Mouse (Mus musculus) bone marrow macrophage, adult 2 months (primary cell): ENCODE results near the gene Fcrl5. TPM values are rescaled to one million over a fixed set of nuclear protein-coding genes. Genes with fewer than 3 reads are reported as not detected.

ENCODE experiments used
- H3K27ac ChIP-seq: 2 replicates; pipeline ENCODE4 v1.5.1; 2012; ENCODE audit warnings: low read depth, low read length; ENCODE audit not compliant: insufficient read depth
- H3K4me1 ChIP-seq: 2 replicates; pipeline ENCODE4 v1.6.1; 2012; ENCODE audit warnings: low read length; ENCODE audit not compliant: control insufficient read depth, insufficient read depth
- H3K4me3 ChIP-seq: 2 replicates; pipeline ENCODE4 v1.5.1; 2012; ENCODE audit warnings: mild to moderate bottlenecking, low read length, moderate library complexity; ENCODE audit not compliant: insufficient read depth
- CTCF ChIP-seq: IDR thresholded peaks from 2 replicates; pipeline ENCODE4 v1.5.1; 2012; ENCODE audit warnings: low read depth, mild to moderate bottlenecking, low read length, moderate library complexity
- POLR2A ChIP-seq: IDR thresholded peaks from 2 replicates; pipeline ENCODE4 v1.6.1; 2012; ENCODE audit warnings: mild to moderate bottlenecking, low read depth, low read length, borderline replicate concordance
- polyA plus RNA-seq: library from polyadenylated mRNA; stranded (reverse); fragments of >200 nt; gene quantifications from 2 replicates; pipeline ENCODE4 v1.2.4, GENCODE M21; 2012; ENCODE audit not compliant: missing spikeins, insufficient read depth, insufficient read length

Gene Fcrl5
- polyA plus RNA-seq, 1 experiment, result 1.5 TPM

DNA sequence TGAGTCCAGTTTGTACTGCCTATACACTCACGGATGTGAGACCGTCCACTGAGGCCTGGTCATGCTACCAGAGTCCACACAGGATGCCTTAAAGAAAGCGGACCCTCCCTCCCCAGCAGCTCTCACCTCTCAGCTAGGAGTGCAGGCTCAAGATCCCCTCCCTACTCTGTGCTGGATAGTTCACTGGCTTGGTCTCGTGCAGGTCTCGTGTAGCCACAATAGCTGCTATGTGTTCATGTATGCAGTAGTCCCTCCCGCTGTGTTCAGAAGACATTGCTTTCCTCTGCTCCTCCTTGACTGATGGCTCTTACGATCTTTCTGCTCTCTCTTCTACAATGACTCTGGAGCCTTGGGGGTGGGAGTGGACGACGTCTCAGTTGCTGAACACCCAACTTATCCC is 62.7 kb downstream of the Fcrl5 start:
- no peak overlapping the region for H3K4me3 ChIP-seq
- no peak for TF ChIP-seq CTCF
- no peak for TF ChIP-seq POLR2A
- H3K4me1 ChIP-seq, result peaks cover 19% of the 10 kb centered on the region
- peak overlapping the region; percentile 54 for H3K27ac ChIP-seq

DNA sequence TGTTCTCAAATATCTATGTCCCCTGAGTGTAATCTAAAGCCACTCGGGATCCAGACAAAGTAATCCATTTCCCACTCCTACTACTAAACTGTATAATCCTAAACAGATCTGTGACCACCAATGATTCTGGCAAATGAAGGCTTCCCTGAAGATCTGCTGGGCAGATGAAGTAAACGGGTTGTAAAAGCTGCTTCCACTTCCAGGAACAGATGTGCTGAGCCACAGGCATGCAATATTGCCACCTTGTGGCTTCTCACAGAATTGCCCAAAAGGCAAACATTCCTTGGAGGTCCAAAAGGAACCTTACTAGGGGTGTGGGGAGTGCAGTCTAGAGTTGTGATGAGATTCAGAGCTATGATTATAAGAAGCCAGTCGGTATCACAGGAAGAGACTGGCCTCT is 63.5 kb downstream of the Fcrl5 start:
- TF ChIP-seq CTCF (peak; percentile 56; the same call in 1 of the 2 replicates), POLR2A (no peak)
- peak overlapping the region; percentile 54 for H3K27ac ChIP-seq
- H3K4me1 ChIP-seq, result peaks cover 19% of the 10 kb centered on the region
- H3K4me3 ChIP-seq, result no peak overlapping the region

DNA sequence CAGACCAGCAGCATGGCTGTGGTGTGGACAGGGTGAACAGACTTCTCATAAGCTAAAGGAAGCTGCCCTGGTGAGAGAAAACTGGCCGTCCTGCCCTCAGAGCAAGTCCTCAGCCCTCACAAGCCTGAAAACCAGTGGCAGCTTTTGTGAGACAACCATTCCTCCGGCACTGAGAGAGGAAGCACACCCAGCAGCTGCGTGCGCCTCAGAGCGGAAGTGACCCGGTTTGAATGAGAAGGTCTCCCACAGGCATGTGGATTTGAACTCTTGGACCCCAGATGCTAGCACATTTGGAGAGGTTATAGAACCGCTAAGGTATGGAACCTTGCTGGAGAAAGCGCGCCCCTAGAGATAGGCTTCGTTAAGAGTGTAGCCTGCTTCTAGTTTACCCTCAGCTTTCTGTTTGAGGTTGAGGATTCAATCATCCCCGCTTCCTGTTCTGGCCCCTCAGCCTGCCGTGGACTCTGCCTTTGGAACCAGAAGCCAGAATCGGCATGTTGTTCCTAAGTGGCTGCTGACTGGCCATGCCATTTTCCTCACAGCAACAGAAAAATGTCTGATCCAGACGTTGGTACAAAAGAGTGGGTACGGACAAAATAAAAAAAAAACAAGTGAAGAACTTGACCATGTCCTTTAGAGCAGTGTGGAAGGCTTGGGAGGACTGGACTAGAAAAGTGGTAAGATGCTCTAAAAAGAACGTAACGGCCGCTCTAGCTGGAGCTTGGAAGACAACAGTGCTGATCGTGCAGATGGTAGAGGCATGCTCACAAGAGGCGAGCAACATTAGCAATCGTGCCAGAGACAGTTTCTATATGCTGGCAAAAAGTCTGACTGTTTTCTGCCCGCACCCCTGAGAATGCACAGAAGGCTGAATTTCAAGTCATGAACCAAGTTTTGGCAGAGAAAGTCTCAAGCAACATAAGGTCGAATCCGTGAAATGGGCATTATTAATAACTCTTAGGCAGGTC is 64.8 kb downstream of the Fcrl5 start:
- TF ChIP-seq POLR2A, result no peak
- TF ChIP-seq CTCF, result no peak
- H3K27ac ChIP-seq, result no peak overlapping the region
- H3K4me1 ChIP-seq, result peaks cover 19% of the 10 kb centered on the region
- H3K4me3 ChIP-seq, result no peak overlapping the region

DNA sequence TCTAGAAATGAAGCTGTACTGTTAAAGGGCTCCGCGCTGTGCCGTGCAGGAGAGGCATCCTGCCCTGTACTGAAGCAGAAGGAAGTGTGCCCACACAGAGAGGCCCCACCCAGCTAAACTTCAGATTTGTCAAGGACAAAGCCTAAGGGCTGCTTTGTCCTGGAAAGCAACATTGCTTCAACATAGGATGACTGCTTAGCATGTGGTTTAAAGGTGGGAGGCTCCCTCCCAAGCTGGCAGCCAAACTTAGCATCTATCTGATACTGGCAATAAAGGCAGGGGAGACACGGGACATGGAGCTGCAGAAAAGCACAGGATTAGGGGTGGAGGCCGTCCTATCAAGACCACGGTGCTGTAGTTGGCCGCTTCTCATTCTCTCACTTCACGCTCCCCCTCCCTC is 65.6 kb downstream of the Fcrl5 start:
- H3K4me1 ChIP-seq, result peaks cover 16% of the 10 kb centered on the region
- H3K27ac ChIP-seq, result no peak overlapping the region
- TF ChIP-seq POLR2A (no peak), CTCF (no peak)
- no peak overlapping the region for H3K4me3 ChIP-seq

DNA sequence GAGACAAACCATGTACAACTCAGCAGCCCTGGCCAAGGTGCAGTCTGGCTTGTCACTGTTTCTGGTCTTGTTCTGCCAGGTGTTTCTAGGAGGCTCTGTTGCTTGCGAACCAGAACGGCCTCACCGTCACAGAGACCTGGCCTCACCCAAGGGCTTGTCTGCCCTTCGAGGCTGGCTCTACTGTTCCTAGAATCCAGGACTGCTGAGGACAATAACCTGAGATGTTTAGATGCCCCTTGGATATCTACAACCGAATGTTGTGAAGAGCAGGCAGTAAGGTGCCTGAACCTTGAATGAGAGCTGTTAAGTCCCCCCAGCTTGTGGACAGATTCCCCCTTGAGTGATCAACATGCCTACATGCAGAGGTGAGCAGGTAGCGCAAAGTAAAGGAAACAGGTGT is 67.2 kb downstream of the Fcrl5 start:
- Histone ChIP-seq H3K27ac (no peak overlapping the region), H3K4me3 (no peak overlapping the region), H3K4me1 (peaks cover 18% of the 10 kb centered on the region)
- TF ChIP-seq POLR2A, result no peak
- TF ChIP-seq CTCF, result no peak

DNA sequence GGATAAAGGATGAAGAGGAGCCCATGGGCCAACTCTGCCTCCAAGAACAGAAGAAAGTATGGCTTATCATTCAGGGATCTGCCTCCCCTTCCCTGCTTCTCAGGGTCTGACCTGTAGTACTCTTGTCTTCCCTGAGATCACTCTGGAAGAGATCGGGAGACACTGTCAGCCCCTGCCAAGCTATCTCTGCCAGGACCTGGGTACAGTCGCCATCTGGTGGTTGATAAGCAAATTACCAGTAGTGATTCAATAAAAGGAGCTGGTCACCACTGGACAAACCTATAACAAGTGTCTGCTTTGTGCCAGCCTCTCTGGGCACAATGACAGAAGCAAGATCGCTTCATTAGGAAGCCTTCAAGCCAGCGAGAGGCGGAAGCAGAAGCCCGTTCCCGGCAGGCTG is 68.8 kb downstream of the Fcrl5 start:
- Histone ChIP-seq H3K27ac (no peak overlapping the region), H3K4me1 (peaks cover 20% of the 10 kb centered on the region), H3K4me3 (no peak overlapping the region)
- no peak for TF ChIP-seq POLR2A
- TF ChIP-seq CTCF, result peak; percentile 79

DNA sequence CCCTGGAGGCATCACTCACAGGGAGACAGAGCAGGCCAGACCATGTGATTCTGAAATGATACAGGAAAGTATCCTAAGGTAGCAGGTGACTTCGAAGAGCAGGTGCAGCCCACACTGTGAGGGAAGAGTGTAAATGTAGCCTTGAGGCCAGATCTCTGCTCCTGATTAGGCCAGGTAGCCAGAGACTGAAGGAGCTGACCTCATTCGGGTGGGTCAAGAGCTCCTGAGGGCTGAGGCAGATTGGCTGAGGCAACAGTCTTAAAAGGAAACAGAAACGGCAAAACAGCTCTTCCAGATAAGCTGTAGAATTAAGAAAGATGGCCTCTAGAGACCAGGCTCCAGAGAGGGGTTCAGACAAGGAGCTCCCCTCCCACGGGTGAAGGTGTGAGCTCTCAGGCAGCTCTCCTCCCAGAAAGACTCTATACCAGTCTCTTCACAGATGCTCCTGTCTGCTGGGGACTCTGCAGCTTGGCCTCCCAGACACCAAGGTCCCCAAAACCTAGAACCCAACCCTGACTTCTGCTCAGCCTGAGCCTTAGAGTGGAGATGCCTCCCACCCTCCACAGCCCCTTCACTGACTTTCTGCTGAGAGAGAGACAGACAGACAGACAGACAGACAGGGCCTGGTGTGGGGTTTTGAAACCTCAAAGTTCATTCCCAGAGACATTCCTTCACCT is 69.3 kb downstream of the Fcrl5 start:
- Histone ChIP-seq H3K27ac (no peak overlapping the region), H3K4me3 (no peak overlapping the region), H3K4me1 (peaks cover 25% of the 10 kb centered on the region)
- TF ChIP-seq CTCF, result no peak
- TF ChIP-seq POLR2A, result no peak

DNA sequence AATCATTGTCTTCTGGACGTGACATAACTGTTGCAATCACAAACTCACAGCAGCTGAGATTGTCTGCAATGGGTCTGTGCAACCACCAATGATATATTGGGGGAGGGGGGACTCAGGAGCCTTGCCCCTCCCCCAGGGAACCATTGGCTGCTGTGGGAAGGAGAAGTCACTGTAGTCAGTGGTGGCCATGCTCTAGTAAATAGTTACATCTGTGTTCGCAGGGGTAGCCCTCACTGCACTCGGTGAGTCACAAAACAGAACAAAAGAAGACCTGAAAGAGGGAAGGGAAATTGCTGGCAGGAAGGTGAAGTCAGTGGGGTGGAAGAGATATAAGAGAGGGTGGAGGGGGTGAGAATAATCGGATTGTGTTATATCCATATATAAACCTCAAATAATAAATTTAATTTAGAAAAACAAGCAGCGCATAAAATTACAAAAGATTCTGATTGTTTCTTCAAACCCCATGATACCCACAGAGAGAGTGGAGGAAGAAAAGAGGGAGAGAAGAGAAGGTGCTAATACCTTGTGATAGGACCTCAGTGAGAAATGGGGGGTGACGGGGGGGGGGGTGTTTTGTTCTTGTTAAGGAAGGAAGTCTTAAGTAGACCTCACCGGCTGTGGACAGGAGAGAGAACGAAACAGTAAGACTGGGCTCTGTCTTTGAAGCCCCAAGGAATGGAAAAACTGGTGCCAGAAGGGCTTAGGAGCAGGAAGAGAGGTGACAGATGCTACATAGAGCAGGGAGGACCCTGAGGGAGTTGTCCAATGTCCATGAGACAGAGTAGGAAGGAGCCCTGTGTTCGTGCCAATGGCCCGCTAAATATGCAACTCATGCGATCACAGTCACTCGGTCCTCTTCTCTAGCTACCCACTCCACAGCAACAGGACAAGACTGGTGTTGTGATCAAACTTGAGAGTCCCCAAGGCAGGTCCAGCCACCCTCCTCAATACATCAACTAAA is 71.2 kb downstream of the Fcrl5 start:
- no peak for TF ChIP-seq CTCF
- Histone ChIP-seq H3K27ac (no peak overlapping the region), H3K4me3 (no peak overlapping the region), H3K4me1 (peaks cover 22% of the 10 kb centered on the region)

DNA sequence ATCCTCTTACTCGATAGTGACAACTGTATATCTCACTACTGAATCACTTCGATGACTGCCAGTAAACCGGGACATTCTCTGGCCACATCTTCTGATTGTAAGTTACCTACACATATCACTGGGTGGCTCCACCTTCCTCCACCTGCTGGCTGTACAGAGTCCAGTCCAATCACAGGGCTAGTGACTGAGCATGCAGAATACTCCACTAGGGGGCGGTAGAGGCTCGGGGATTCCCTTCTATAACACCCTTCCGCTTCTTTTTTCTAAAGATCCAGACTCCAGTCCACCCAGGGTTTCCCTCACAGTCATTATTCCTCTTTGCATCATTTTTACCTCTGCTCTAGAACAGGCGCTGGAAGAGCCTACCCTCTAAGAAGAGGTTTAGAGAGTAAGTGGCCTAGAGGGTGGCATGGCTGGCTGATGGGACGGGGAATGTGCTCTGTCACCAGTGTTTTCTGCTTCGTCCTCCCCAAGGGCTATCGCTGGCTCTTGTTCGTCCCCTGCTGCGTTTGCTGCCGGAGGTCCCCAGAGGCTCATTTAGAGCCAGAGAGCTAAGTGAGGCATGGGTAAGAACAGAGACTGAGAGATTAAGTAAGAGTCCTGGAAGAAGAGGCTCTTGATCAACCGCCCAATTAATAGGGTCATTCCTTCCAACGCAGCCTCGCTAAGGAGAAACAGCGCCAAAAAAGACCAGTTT is 72.8 kb downstream of the Fcrl5 start:
- peaks cover 37% of the 10 kb centered on the region for H3K4me1 ChIP-seq
- H3K4me3 ChIP-seq, result no peak overlapping the region
- TF ChIP-seq POLR2A (no peak), CTCF (peak; percentile 80)
- H3K27ac ChIP-seq, result no peak overlapping the region
